Mouse (Mus musculus): ENCODE results near the gene Pnkp. TPM values are rescaled to one million over a fixed set of nuclear protein-coding genes. Genes with fewer than 3 reads are reported as not detected.

Pnkp gene
- 10 to 100 TPM; 27.1 to 27.2 TPM for total RNA-seq (2021)

- DNase-seq: peak; percentile 91
Measured at GRCm38 (mm10) chr7:44857042-44857552, at the start of gene Pnkp. Gene Pnkp, plus strand, starts transcription at chr7:44857139.

- DNase-seq: no peak
Measured at GRCm38 (mm10) chr7:44808927-44809326, 48.0 kb upstream of the Pnkp start.

- no peak for DNase-seq
Measured at GRCm38 (mm10) chr7:44809466-44809865, 47.5 kb upstream of the Pnkp start.

- DNase-seq: no peak
Measured at GRCm38 (mm10) chr7:44810365-44810764, 46.6 kb upstream of the Pnkp start.

- DNase-seq: no peak
Measured at GRCm38 (mm10) chr7:44810819-44811557, 46.0 kb upstream of the Pnkp start.

GRCm38 (mm10) chr7:44812651-44813325 is 44.2 kb upstream of the Pnkp start:
- no peak for DNase-seq

GRCm38 (mm10) chr7:44813985-44814384 is 43.0 kb upstream of the Pnkp start:
- no peak for DNase-seq

- no peak for DNase-seq
Measured at GRCm38 (mm10) chr7:44814423-44814822, 42.5 kb upstream of the Pnkp start.

- no peak for DNase-seq
Measured at GRCm38 (mm10) chr7:44814952-44815553, 41.9 kb upstream of the Pnkp start.

GRCm38 (mm10) chr7:44815721-44816469 is 41.0 kb upstream of the Pnkp start, which contains the start of the genes Nup62 and Il4i1:
Gene Nup62, plus strand, starts transcription at chr7:44816088.
Gene Il4i1, plus strand, starts transcription at chr7:44816387.
- peak; percentile 98 for DNase-seq

GRCm38 (mm10) chr7:44816470-44817021 is 40.4 kb upstream of the Pnkp start, which contains the start of gene Atf5:
Gene Atf5, minus strand, starts transcription at chr7:44816658.
- DNase-seq: peak in 1 of 2 experiments; percentile 45

GRCm38 (mm10) chr7:44817441-44817840 is 39.5 kb upstream of the Pnkp start:
- no peak for DNase-seq

- no peak for DNase-seq
Measured at GRCm38 (mm10) chr7:44818164-44818563, 38.8 kb upstream of the Pnkp start.

- no peak for DNase-seq
Measured at GRCm38 (mm10) chr7:44818751-44819235, 38.1 kb upstream of the Pnkp start.

GRCm38 (mm10) chr7:44819391-44819790 is 37.5 kb upstream of the Pnkp start:
- DNase-seq: no peak

- no peak for DNase-seq
Measured at GRCm38 (mm10) chr7:44819863-44820262, 37.1 kb upstream of the Pnkp start.

GRCm38 (mm10) chr7:44820525-44820924 is 36.4 kb upstream of the Pnkp start:
- DNase-seq: no peak

- no peak for DNase-seq
Measured at GRCm38 (mm10) chr7:44821666-44822448, 35.1 kb upstream of the Pnkp start.

- DNase-seq: no peak
Measured at GRCm38 (mm10) chr7:44823409-44823808, 33.5 kb upstream of the Pnkp start.

- DNase-seq: peak; percentile 65 to 73
Measured at GRCm38 (mm10) chr7:44824872-44825271, 32.1 kb upstream of the Pnkp start.

GRCm38 (mm10) chr7:44826771-44827170 is 30.2 kb upstream of the Pnkp start:
- DNase-seq: no peak

Data from layer of hippocampus, postnatal 36 days (tissue).